Mouse (Mus musculus): ENCODE results near the gene Itga5.

DNA sequence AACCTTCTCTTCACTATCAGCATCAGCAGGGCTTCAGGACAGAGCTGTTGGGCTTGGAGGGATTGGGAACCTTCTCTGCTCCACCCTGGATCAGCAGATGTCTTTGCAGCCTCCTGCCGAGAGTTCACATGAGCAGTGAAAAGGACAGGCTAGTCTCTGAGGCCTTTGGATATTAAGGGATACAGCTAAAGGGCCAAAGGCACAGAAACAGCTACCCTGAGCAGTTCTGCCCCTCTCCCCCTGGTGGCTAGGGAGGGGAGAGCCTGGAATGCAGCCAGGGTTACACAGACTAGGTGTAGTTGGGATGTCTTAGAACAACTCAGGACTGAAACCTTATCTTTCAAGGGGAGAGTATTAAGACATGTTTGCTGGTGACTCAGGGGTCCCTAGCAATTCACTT lies 45.5 kb downstream of the Itga5 start:
- TF ChIP-seq CTCF (conservative IDR thresholded peaks at IDR 0.05; ENCODE audit: low read length), result peak; percentile 67
- no peak for TF ChIP-seq NANOG (IDR thresholded peaks at IDR 0.05; ENCODE audit: borderline replicate concordance, low read length)

Data from E14TG2a.4 (cell line).